Mouse (Mus musculus): Measurements from ENCODE around the gene Abtb1.

DNA sequence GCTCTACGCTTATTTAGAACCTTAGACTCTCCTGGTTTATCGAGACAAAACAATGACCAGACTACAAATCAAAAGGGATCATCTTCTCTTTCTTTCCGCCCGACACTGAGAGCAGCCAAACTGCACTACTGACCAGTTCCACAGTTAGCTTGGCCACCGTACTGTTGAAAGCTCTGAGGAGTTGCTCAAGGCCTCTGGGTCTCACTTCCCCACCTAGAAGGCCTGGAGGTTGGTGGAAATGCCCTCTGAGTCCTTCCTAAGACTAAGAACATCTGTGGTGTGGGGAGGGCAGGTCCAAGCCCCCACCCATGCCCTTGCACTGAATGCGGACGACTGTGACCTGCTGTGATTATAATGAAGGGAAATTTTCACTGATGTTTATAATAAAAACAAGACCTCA is 23.9 kb upstream of the Abtb1 start:
- TF ChIP-seq GATA1 (IDR thresholded peaks at IDR 0.05; ENCODE audit: borderline replicate concordance, low read length) = no peak
- no peak for TF ChIP-seq FLI1 (IDR thresholded peaks at IDR 0.05; ENCODE audit: low read length)
